In genomic region chr16:55822741-55823397, GRCm38 (mm10) we compare ENCODE assay signal across 8 mouse cellular contexts. TPM values are rescaled to one million over a fixed set of nuclear protein-coding genes. Genes with fewer than 3 reads are reported as not detected.
DNase-seq lines count a peak whose midpoint lies in the region; ATAC-seq and TF ChIP-seq lines count a peak whose summit lies in the region.

No protein-coding gene starts in this region.

- H3K4me1 ChIP-seq in megakaryocyte, embryonic 14.5 days, result peaks cover 41% of the 10 kb centered on the region
- peaks cover 13% of the 10 kb centered on the region for H3K4me1 ChIP-seq in limb, embryonic 14.5 days (ENCODE audit: control insufficient read depth, insufficient read depth, low read length)
- H3K4me1 ChIP-seq in stomach, embryonic 16.5 days (ENCODE audit: control insufficient read depth, insufficient read depth, low read length), result peaks cover 15% of the 10 kb centered on the region

- ATAC-seq in megakaryocyte, adult 5-6 weeks (ENCODE audit: poor library complexity, severe bottlenecking), result no peak
- ATAC-seq in limb, embryonic 14.5 days (ENCODE audit: low FRiP score, low read depth), result no peak
- no peak for ATAC-seq in stomach, embryonic 16.5 days (ENCODE audit: insufficient read depth, low FRiP score)

- H3K9me3 ChIP-seq in megakaryocyte, embryonic 14.5 days, result no peaks in the 10 kb centered on the region
- H3K9me3 ChIP-seq in limb, embryonic 14.5 days (ENCODE audit: control insufficient read depth, low read length), result no peaks in the 10 kb centered on the region
- no peaks in the 10 kb centered on the region for H3K9me3 ChIP-seq in stomach, embryonic 16.5 days (replicated peaks; ENCODE audit: control insufficient read depth, low read length)

- DNase-seq in cerebellum, adult 9-10 months, result peak; percentile 51
- DNase-seq in cerebellum, postnatal 25 days, result no peak
- no peak for DNase-seq in limb, embryonic 14.5 days (ENCODE audit: low spot score)
- DNase-seq in urinary bladder, postnatal 25 days (ENCODE audit: low spot score), result no peak
- DNase-seq in adrenal gland, adult (ENCODE audit: inconsistent age in 2 of 2, low spot score in 1 of 2), result no peak

- H3K27me3 ChIP-seq in megakaryocyte, embryonic 14.5 days (replicated peaks), result no peaks in the 10 kb centered on the region
- H3K27me3 ChIP-seq in limb, embryonic 14.5 days (ENCODE audit: control insufficient read depth, insufficient read depth, low read length), result no peaks in the 10 kb centered on the region
- H3K27me3 ChIP-seq in stomach, embryonic 16.5 days (ENCODE audit: control insufficient read depth, insufficient read depth, low read length), result no peaks in the 10 kb centered on the region

- no peak for TF ChIP-seq POLR2A in limb, embryonic 14.5 days (IDR thresholded peaks at IDR 0.05; ENCODE audit: borderline replicate concordance, extremely low read depth, insufficient read depth, insufficient read length)

- no peak overlapping the region; the same call in 1 of the 2 replicates for H3K9ac ChIP-seq in limb, embryonic 14.5 days (ENCODE audit: low read depth, low read length, severe bottlenecking)
- peak overlapping the region; percentile 52 for H3K9ac ChIP-seq in stomach, embryonic 16.5 days (ENCODE audit: low read length)

- no peak overlapping the region for H3K27ac ChIP-seq in limb, embryonic 14.5 days (replicated peaks; ENCODE audit: low read depth, low read length)
- peak overlapping the region; percentile 97 for H3K27ac ChIP-seq in stomach, embryonic 16.5 days (ENCODE audit: low read length)

- H3K36me3 ChIP-seq in megakaryocyte, embryonic 14.5 days (replicated peaks; ENCODE audit: low read length), result peaks cover 20% of the 10 kb centered on the region
- peaks cover 9% of the 10 kb centered on the region for H3K36me3 ChIP-seq in limb, embryonic 14.5 days (ENCODE audit: control insufficient read depth, insufficient read depth, low read length)
- H3K36me3 ChIP-seq in stomach, embryonic 16.5 days (ENCODE audit: control insufficient read depth, insufficient read depth, low read length), result peaks cover 5% of the 10 kb centered on the region

- H3K4me2 ChIP-seq in limb, embryonic 14.5 days (replicated peaks; ENCODE audit: low read depth, low read length, severe bottlenecking), result peak overlapping the region; percentile 83
- peak overlapping the region; percentile 56 for H3K4me2 ChIP-seq in stomach, embryonic 16.5 days (ENCODE audit: low read depth, low read length)

- peak overlapping the region; percentile 99 for H3K4me3 ChIP-seq in megakaryocyte, embryonic 14.5 days (replicated peaks)
- H3K4me3 ChIP-seq in limb, embryonic 14.5 days (replicated peaks; ENCODE audit: low read length), result peak overlapping the region; percentile 88
- peak overlapping the region; percentile 84 for H3K4me3 ChIP-seq in stomach, embryonic 16.5 days (replicated peaks; ENCODE audit: low read length)

- WGBS in limb, embryonic 14.5 days, result 35% methylated on average over 18 of the region's 18 CpGs
- 25% methylated on average over 18 of the region's 18 CpGs for WGBS in stomach, embryonic 16.5 days

RNA-seq across cellular contexts. Expression of gene Nfkbiz, which starts 15.8 kb away (rescaled TPM):
- polyA plus RNA-seq in megakaryocyte, embryonic 14.5 days (2012; ENCODE audit: insufficient read depth, low replicate concordance), result 3.0 and 3.4 TPM in 2 replicates
- total RNA-seq in megakaryocyte, adult 5-6 weeks (2015), result 33.3 and 44.9 TPM in 2 replicates
- 31.2 and 32.7 TPM in 2 replicates for total RNA-seq in megakaryocyte, adult 5-6 weeks (2017)
- polyA plus RNA-seq in limb, embryonic 14.5 days (2012; rRNA removed), result 9.2 and 10.0 TPM in 2 replicates
- polyA plus RNA-seq in limb, embryonic 14.5 days (2014; fragmentation: Nextera tagmentation; extraction: Ambion mirVana), result 5.0 and 5.3 TPM in 2 replicates
- polyA plus RNA-seq in stomach, embryonic 16.5 days (2015; fragmentation: Nextera tagmentation; extraction: Ambion mirVana), result 10.0 and 10.6 TPM in 2 replicates
